Mouse (Mus musculus): ENCODE data around the gene Cst8. TPM values are rescaled to one million over a fixed set of nuclear protein-coding genes. Genes with fewer than 3 reads are reported as not detected.

Cst8 gene
- total and polyA plus RNA-seq, 3 experiments, result not detected

GRCm38 (mm10) chr2:148834912-148835311 is 36.3 kb downstream of the Cst8 start, which contains the start of gene Cst9:
Cst9 (plus strand) TSS chr2:148835147.
- no peaks in the 10 kb centered on the region for H3K36me3 ChIP-seq (ENCODE audit: control insufficient read depth in 1 of 2, insufficient read depth in 2 of 2, low read length in 2 of 2)
- no peak for DNase-seq (ENCODE audit: low read depth, low spot score)
- H3K79me2 ChIP-seq (ENCODE audit: control insufficient read depth, insufficient read depth, low read length, poor library complexity), result no peaks in the 10 kb centered on the region
- no peaks in the 10 kb centered on the region for H3K9me3 ChIP-seq (replicated peaks; ENCODE audit: insufficient read depth, low read length)
- no peak for TF ChIP-seq RAD21 (IDR thresholded peaks at IDR 0.05; ENCODE audit: low read depth, low read length)
- no peak for TF ChIP-seq MEF2A (IDR thresholded peaks at IDR 0.05; ENCODE audit: extremely low read depth, insufficient replicate concordance, low read depth, low read length, poor library complexity, severe bottlenecking)
- no peak for TF ChIP-seq TCF12 (IDR thresholded peaks at IDR 0.05; ENCODE audit: low read depth, low read length)
- TF ChIP-seq TAL1 (IDR thresholded peaks at IDR 0.05; ENCODE audit: low read length), result no peak
- TF ChIP-seq JUND (IDR thresholded peaks at IDR 0.05; ENCODE audit: low read depth, low read length), result no peak
- TF ChIP-seq MAX (IDR thresholded peaks at IDR 0.05; ENCODE audit: low read length), result no peak
- TF ChIP-seq NELFE (IDR thresholded peaks at IDR 0.05; ENCODE audit: low read depth, low read length), result no peak
- TF ChIP-seq EP300 (IDR thresholded peaks at IDR 0.05; ENCODE audit: low read depth in 1 of 2, low read length in 2 of 2), result no peak
- TF ChIP-seq TBP (IDR thresholded peaks at IDR 0.05; ENCODE audit: low read depth, low read length), result no peak
- no peak for TF ChIP-seq GATA1 (IDR thresholded peaks at IDR 0.05; ENCODE audit: low read depth, low read length)
- no peak for TF ChIP-seq POLR2AphosphoS5 (IDR thresholded peaks at IDR 0.05; ENCODE audit: borderline replicate concordance, low read depth, low read length)
- H3K4me1 ChIP-seq (ENCODE audit: control insufficient read depth in 1 of 2, insufficient read depth in 2 of 2, low read length in 2 of 2), result no peaks in the 10 kb centered on the region
- H3K27ac ChIP-seq (ENCODE audit: control insufficient read depth, low read depth, low read length), result no peak within 1 kb of the TSS
- no peaks in the 10 kb centered on the region; a peak in 1 of 4 replicates for H3K27me3 ChIP-seq (ENCODE audit: control insufficient read depth in 1 of 2, insufficient read depth in 2 of 2, low read length in 2 of 2)
- H3K9ac ChIP-seq (ENCODE audit: control insufficient read depth, low read depth, low read length, poor library complexity, severe bottlenecking), result no peak within 1 kb of the TSS
- no peak within 1 kb of the TSS for H3K4me3 ChIP-seq (ENCODE audit: control insufficient read depth in 1 of 2, insufficient read depth in 1 of 2, low read depth in 2 of 2, low read length in 2 of 2)

GRCm38 (mm10) chr2:148838075-148838777 is 39.6 kb downstream of the Cst8 start:
- Histone ChIP-seq H3K27me3 (ENCODE audit: control insufficient read depth in 1 of 2, insufficient read depth in 2 of 2, low read length in 2 of 2) (no peaks in the 10 kb centered on the region; a peak in 1 of 4 replicates), H3K27ac (ENCODE audit: control insufficient read depth, low read depth, low read length) (no peak overlapping the region), H3K4me1 (ENCODE audit: control insufficient read depth in 1 of 2, insufficient read depth in 2 of 2, low read length in 2 of 2) (no peaks in the 10 kb centered on the region), H3K9me3 (replicated peaks; ENCODE audit: insufficient read depth, low read length) (no peaks in the 10 kb centered on the region), H3K9ac (ENCODE audit: control insufficient read depth, low read depth, low read length, poor library complexity, severe bottlenecking) (no peak overlapping the region), H3K4me3 (ENCODE audit: control insufficient read depth in 1 of 2, insufficient read depth in 1 of 2, low read depth in 2 of 2, low read length in 2 of 2) (no peak overlapping the region), H3K79me2 (ENCODE audit: control insufficient read depth, insufficient read depth, low read length, poor library complexity) (no peaks in the 10 kb centered on the region), H3K36me3 (ENCODE audit: control insufficient read depth in 1 of 2, insufficient read depth in 2 of 2, low read length in 2 of 2) (no peaks in the 10 kb centered on the region)
- DNase-seq (ENCODE audit: low read depth, low spot score), result no peak
- TF ChIP-seq UBTF (IDR thresholded peaks at IDR 0.05; ENCODE audit: borderline replicate concordance, insufficient read depth, low read depth, low read length) (no peak), USF1 (IDR thresholded peaks at IDR 0.05; ENCODE audit: low read depth, low read length) (no peak), MEF2A (IDR thresholded peaks at IDR 0.05; ENCODE audit: extremely low read depth, insufficient replicate concordance, low read depth, low read length, poor library complexity, severe bottlenecking) (no peak), POLR2AphosphoS2 (IDR thresholded peaks at IDR 0.05; ENCODE audit: low read length) (no peak), MAX (IDR thresholded peaks at IDR 0.05; ENCODE audit: low read length) (no peak), GATA1 (IDR thresholded peaks at IDR 0.05; ENCODE audit: low read depth, low read length) (no peak), SMC3 (IDR thresholded peaks at IDR 0.05; ENCODE audit: low read depth, low read length) (no peak), SIN3A (IDR thresholded peaks at IDR 0.05; ENCODE audit: low read length) (no peak), POLR2AphosphoS5 (IDR thresholded peaks at IDR 0.05; ENCODE audit: borderline replicate concordance, low read depth, low read length) (no peak), ZMIZ1 (IDR thresholded peaks at IDR 0.05; ENCODE audit: low read depth, low read length) (no peak), MYB (IDR thresholded peaks at IDR 0.05; ENCODE audit: low read depth, low read length) (no peak), MAZ (IDR thresholded peaks at IDR 0.05; ENCODE audit: low read depth, low read length) (no peak), MYC (IDR thresholded peaks at IDR 0.05; ENCODE audit: low read depth, low read length) (no peak), TBP (IDR thresholded peaks at IDR 0.05; ENCODE audit: low read depth, low read length) (no peak), JUND (IDR thresholded peaks at IDR 0.05; ENCODE audit: low read depth, low read length) (no peak), ELF1 (IDR thresholded peaks at IDR 0.05; ENCODE audit: low read depth, low read length) (no peak), E2F4 (IDR thresholded peaks at IDR 0.05; ENCODE audit: borderline replicate concordance, low read depth, low read length) (no peak), BHLHE40 (IDR thresholded peaks at IDR 0.05; ENCODE audit: borderline replicate concordance, low read depth, low read length) (no peak), TAL1 (IDR thresholded peaks at IDR 0.05; ENCODE audit: low read length) (no peak), CHD1 (IDR thresholded peaks at IDR 0.05; ENCODE audit: low read depth, low read length) (no peak)
